Mouse (Mus musculus): ENCODE results near the gene Enthd1. TPM values are rescaled to one million over a fixed set of nuclear protein-coding genes. Genes with fewer than 3 reads are reported as not detected.

Gene Enthd1
- total and polyA plus RNA-seq, 3 experiments = not detected

DNA sequence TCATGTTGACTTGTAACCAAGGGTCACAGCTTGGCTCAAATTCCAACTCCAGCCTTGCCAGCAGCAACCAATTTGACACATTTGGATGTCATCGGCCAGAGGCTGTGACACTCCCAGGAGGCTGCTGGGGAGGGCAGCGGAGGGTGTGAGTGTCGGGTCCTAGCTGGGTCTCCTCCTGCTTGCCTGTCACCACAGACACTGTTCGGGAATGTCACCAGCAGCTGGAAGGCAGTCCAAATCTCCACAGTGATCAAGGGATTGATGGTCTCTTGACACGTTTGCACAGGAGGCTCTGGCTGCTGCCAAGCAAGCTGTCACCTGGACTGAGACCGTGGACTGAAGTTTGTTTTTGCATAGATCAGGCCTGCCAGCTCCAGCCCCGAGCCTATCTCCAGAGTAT lies 154.3 kb downstream of the Enthd1 start:
- no peaks in the 10 kb centered on the region for H3K36me3 ChIP-seq (replicated peaks in 1 of 2; ENCODE audit: control insufficient read depth in 1 of 2, insufficient read depth in 1 of 2, low read length in 1 of 2)
- peaks cover 97% of the 10 kb centered on the region for H3K27me3 ChIP-seq (replicated peaks)
- H3K79me2 ChIP-seq (replicated peaks; ENCODE audit: control insufficient read depth, extremely low read depth, insufficient read depth, poor library complexity, severe bottlenecking) = no peaks in the 10 kb centered on the region
- H3K27ac ChIP-seq (ENCODE audit: insufficient read depth, low read depth) = no peak overlapping the region
- H3K4me1 ChIP-seq (ENCODE audit: control insufficient read depth in 1 of 2, insufficient read depth in 2 of 2) = no peaks in the 10 kb centered on the region
- no peak overlapping the region for H3K4me3 ChIP-seq (replicated peaks in 1 of 3; ENCODE audit: low read depth in 2 of 3, low read length in 2 of 3, poor library complexity in 1 of 3)
- H3K9ac ChIP-seq (ENCODE audit: insufficient read depth, low read depth) = no peak overlapping the region
- H3K9me3 ChIP-seq (replicated peaks; ENCODE audit: low read length) = peaks cover 3% of the 10 kb centered on the region
- dilution Hi-C loops (cut with MboI; ENCODE audit: extremely low pct_ligation_motif_present, extremely low pct_unique_long_range_greater_than_20kb, low sequenced_read_pairs) = no loop called here
- in situ Hi-C loops (cut with MboI; ENCODE audit: low pct_ligation_motif_present, low pct_unique_long_range_greater_than_20kb, low sequenced_read_pairs) = no loop called here
- H3K4me2 ChIP-seq (ENCODE audit: insufficient read depth, low read depth, poor library complexity, severe bottlenecking) = no peak overlapping the region
- DNase-seq (ENCODE audit: extremely low read depth) = no peak
- TF ChIP-seq BHLHE40 (IDR thresholded peaks at IDR 0.05; ENCODE audit: low read depth, low read length) = no peak
- TF ChIP-seq HCFC1 (IDR thresholded peaks at IDR 0.05; ENCODE audit: low read depth, low read length) = no peak
- no peak for TF ChIP-seq POLR2A (IDR thresholded peaks at IDR 0.05; ENCODE audit: low read depth, low read length)
- no peak for TF ChIP-seq RAD21 (IDR thresholded peaks at IDR 0.05; ENCODE audit: low read depth, low read length)
- TF ChIP-seq CTCF (conservative IDR thresholded peaks at IDR 0.05 in 1 of 2, IDR thresholded peaks at IDR 0.05 in 1 of 2; ENCODE audit: low read depth in 2 of 2, low read length in 2 of 2) = no peak
- TF ChIP-seq IRF4 (IDR thresholded peaks at IDR 0.05; ENCODE audit: low read depth, low read length) = no peak
- no peak for TF ChIP-seq MAX (IDR thresholded peaks at IDR 0.05; ENCODE audit: low read length)
- TF ChIP-seq JUN (IDR thresholded peaks at IDR 0.05; ENCODE audit: insufficient read depth, low read depth, low read length) = no peak

GRCm38 (mm10) chr15:80407873-80408272 lies 157.1 kb downstream of the Enthd1 start:
- Histone ChIP-seq H3K9ac (ENCODE audit: insufficient read depth, low read depth) (no peak overlapping the region), H3K79me2 (replicated peaks; ENCODE audit: control insufficient read depth, extremely low read depth, insufficient read depth, poor library complexity, severe bottlenecking) (no peaks in the 10 kb centered on the region), H3K4me1 (ENCODE audit: control insufficient read depth in 1 of 2, insufficient read depth in 2 of 2) (no peaks in the 10 kb centered on the region), H3K4me2 (ENCODE audit: insufficient read depth, low read depth, poor library complexity, severe bottlenecking) (no peak overlapping the region), H3K4me3 (replicated peaks in 1 of 3; ENCODE audit: low read depth in 2 of 3, low read length in 2 of 3, poor library complexity in 1 of 3) (no peak overlapping the region), H3K9me3 (replicated peaks; ENCODE audit: low read length) (peaks cover 14% of the 10 kb centered on the region), H3K36me3 (replicated peaks in 1 of 2; ENCODE audit: control insufficient read depth in 1 of 2, insufficient read depth in 1 of 2, low read length in 1 of 2) (no peaks in the 10 kb centered on the region), H3K27me3 (replicated peaks) (peaks cover 85% of the 10 kb centered on the region), H3K27ac (ENCODE audit: insufficient read depth, low read depth) (no peak overlapping the region)
- dilution Hi-C loops (cut with MboI; ENCODE audit: extremely low pct_ligation_motif_present, extremely low pct_unique_long_range_greater_than_20kb, low sequenced_read_pairs) = no loop called here
- no peak for TF ChIP-seq MAFK (IDR thresholded peaks at IDR 0.05; ENCODE audit: insufficient replicate concordance, low read length)
- no peak for TF ChIP-seq TBP (conservative IDR thresholded peaks at IDR 0.05; ENCODE audit: low read depth, low read length)
- TF ChIP-seq PAX5 (IDR thresholded peaks at IDR 0.05; ENCODE audit: low read length) = no peak
- TF ChIP-seq NRF1 (IDR thresholded peaks at IDR 0.05; ENCODE audit: low read depth, low read length) = no peak
- no peak for TF ChIP-seq RCOR1 (conservative IDR thresholded peaks at IDR 0.05; ENCODE audit: low read depth, low read length)
- no peak for TF ChIP-seq ZMIZ1 (IDR thresholded peaks at IDR 0.05; ENCODE audit: low read depth, low read length)
- no peak for TF ChIP-seq MAZ (IDR thresholded peaks at IDR 0.05; ENCODE audit: low read depth, low read length)
- no peak for DNase-seq (ENCODE audit: extremely low read depth)
- in situ Hi-C loops (cut with MboI; ENCODE audit: low pct_ligation_motif_present, low pct_unique_long_range_greater_than_20kb, low sequenced_read_pairs) = no loop called here

Other genes starting within 250 kb of the Enthd1 start
- 1.5 TPM in 2 replicates for gene Grap2, start 7.4 kb upstream of the Enthd1 start, total RNA-seq (2012; rRNA removed)
- 5.0 and 6.3 TPM in 2 replicates for gene Grap2, start 7.4 kb upstream of the Enthd1 start, total RNA-seq (2014; rRNA removed)
- 5.8 and 6.2 TPM in 2 replicates for gene Grap2, start 7.4 kb upstream of the Enthd1 start, polyA plus RNA-seq (2012; ENCODE audit: insufficient read length, low read depth)
- gene Fam83f, start 106.7 kb upstream of the Enthd1 start, total RNA-seq (2012; rRNA removed) = 0.04 and 0.08 TPM in 2 replicates
- 0.16 and 0.27 TPM in 2 replicates for gene Fam83f, start 106.7 kb upstream of the Enthd1 start, total RNA-seq (2014; rRNA removed)
- gene Fam83f, start 106.7 kb upstream of the Enthd1 start, polyA plus RNA-seq (2012; ENCODE audit: insufficient read length, low read depth) = 0.19 and 0.20 TPM in 2 replicates
- 16.1 and 16.2 TPM in 2 replicates for gene Tnrc6b, start 146.2 kb upstream of the Enthd1 start, total RNA-seq (2012; rRNA removed)
- 5.1 and 6.0 TPM in 2 replicates for gene Tnrc6b, start 146.2 kb upstream of the Enthd1 start, total RNA-seq (2014; rRNA removed)
- gene Tnrc6b, start 146.2 kb upstream of the Enthd1 start, polyA plus RNA-seq (2012; ENCODE audit: insufficient read length, low read depth) = 15.0 and 17.1 TPM in 2 replicates

Measured in CH12.LX (cell line).